Mouse (Mus musculus): ENCODE data around the gene Gm6763. TPM values are rescaled to one million over a fixed set of nuclear protein-coding genes. Genes with fewer than 3 reads are reported as not detected.
"Not testable (repeated sequence)": the region's sequence is repeated elsewhere in the genome, so short reads cannot be mapped to it uniquely, and the experiment has no call there.

Gm6763 gene
- total RNA-seq (2021) = not detected
- polyA plus RNA-seq (2012; rRNA removed) = not detected in 2 replicates
- long read RNA-seq = 0 reads

DNA sequence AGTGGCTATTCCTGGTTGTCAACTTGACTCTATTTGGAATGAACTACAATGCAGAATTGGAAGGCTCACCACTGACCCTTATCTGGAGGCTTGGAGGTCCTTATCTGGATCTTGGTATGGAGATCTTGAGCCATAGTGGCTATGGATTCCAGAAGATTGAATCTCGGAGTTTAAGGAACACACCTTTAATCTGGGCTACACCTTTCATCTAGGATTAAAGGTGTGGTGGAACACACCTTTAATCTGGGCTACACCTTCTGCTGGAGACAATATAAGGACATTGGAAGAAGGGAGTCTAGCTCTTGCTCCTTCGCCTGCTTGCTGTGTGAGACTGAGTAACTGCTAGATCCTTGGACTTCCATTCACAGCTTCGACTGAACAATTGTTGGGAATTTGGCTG, at the start of gene Gm6763:
TSS of gene Gm6763 (plus strand) at position 301 of the 400 bp plus-strand sequence.
- DNase-seq = not testable (repeated sequence)

DNA sequence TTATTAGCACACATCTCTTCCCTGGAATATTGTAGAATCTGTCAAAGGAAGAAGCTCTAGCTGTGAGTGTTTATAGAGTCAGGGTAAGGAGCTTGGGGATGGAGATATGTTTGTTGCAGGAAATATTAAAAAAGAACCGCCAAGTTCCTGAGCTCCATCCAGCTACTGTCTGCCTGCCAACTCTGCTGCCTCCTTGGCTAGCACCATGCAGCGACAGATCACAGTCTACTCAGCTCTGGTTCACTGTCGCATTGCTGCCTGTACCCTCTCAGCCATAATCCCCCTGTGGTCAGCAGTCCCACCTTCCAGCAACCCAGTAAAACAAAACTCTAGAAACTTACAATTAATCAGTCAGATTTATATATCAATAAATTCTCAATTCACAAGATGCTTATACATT, 41.3 kb upstream of the Gm6763 start:
- DNase-seq = no peak

DNA sequence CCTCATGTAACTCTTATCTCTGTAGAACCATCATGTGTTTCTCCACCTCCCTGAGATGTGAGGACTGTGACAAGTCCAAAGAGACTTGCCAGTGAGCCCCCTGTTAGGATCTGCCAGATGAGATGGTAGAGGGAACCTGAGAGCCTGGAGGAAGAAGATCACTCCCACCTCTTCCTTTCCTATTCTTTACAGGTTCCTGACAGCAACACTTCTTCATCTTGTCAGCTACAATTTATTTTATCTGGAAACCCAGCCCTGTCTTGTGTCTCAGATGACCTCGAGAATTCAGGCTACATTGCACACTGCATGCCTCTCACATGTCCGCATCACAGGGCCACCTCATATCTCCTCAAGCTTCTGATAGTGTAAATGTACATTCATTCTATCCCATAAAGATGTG, 33.0 kb upstream of the Gm6763 start:
- DNase-seq = no peak

DNA sequence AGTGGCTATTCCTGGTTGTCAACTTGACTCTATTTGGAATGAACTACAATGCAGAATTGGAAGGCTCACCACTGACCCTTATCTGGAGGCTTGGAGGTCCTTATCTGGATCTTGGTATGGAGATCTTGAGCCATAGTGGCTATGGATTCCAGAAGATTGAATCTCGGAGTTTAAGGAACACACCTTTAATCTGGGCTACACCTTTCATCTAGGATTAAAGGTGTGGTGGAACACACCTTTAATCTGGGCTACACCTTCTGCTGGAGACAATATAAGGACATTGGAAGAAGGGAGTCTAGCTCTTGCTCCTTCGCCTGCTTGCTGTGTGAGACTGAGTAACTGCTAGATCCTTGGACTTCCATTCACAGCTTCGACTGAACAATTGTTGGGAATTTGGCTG, 8.6 kb upstream of the Gm6763 start, which contains the start of gene Gm21293:
TSS of gene Gm21293 (plus strand) at position 301 of the 400 bp plus-strand sequence.
- DNase-seq = not testable (repeated sequence)

DNA sequence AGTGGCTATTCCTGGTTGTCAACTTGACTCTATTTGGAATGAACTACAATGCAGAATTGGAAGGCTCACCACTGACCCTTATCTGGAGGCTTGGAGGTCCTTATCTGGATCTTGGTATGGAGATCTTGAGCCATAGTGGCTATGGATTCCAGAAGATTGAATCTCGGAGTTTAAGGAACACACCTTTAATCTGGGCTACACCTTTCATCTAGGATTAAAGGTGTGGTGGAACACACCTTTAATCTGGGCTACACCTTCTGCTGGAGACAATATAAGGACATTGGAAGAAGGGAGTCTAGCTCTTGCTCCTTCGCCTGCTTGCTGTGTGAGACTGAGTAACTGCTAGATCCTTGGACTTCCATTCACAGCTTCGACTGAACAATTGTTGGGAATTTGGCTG, 8.4 kb downstream of the Gm6763 start, which contains the start of gene Gm8764:
TSS of gene Gm8764 (plus strand) at position 301 of the 400 bp plus-strand sequence.
- DNase-seq = not testable (repeated sequence)

DNA sequence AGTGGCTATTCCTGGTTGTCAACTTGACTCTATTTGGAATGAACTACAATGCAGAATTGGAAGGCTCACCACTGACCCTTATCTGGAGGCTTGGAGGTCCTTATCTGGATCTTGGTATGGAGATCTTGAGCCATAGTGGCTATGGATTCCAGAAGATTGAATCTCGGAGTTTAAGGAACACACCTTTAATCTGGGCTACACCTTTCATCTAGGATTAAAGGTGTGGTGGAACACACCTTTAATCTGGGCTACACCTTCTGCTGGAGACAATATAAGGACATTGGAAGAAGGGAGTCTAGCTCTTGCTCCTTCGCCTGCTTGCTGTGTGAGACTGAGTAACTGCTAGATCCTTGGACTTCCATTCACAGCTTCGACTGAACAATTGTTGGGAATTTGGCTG, 16.9 kb downstream of the Gm6763 start, which contains the start of gene Gm21304:
TSS of gene Gm21304 (plus strand) at position 301 of the 400 bp plus-strand sequence.
- DNase-seq = not testable (repeated sequence)

DNA sequence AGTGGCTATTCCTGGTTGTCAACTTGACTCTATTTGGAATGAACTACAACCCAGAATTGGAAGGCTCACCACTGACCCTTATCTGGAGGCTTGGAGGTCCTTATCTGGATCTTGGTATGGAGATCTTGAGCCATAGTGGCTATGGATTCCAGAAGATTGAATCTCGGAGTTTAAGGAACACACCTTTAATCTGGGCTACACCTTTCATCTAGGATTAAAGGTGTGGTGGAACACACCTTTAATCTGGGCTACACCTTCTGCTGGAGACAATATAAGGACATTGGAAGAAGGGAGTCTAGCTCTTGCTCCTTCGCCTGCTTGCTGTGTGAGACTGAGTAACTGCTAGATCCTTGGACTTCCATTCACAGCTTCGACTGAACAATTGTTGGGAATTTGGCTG, 25.4 kb downstream of the Gm6763 start, which contains the start of gene Gm21312:
TSS of gene Gm21312 (plus strand) at position 301 of the 400 bp plus-strand sequence.
- not testable (repeated sequence) for DNase-seq

DNA sequence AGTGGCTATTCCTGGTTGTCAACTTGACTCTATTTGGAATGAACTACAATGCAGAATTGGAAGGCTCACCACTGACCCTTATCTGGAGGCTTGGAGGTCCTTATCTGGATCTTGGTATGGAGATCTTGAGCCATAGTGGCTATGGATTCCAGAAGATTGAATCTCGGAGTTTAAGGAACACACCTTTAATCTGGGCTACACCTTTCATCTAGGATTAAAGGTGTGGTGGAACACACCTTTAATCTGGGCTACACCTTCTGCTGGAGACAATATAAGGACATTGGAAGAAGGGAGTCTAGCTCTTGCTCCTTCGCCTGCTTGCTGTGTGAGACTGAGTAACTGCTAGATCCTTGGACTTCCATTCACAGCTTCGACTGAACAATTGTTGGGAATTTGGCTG, 33.9 kb downstream of the Gm6763 start, which contains the start of gene Gm20765:
TSS of gene Gm20765 (plus strand) at position 301 of the 400 bp plus-strand sequence.
- DNase-seq = not testable (repeated sequence)

DNA sequence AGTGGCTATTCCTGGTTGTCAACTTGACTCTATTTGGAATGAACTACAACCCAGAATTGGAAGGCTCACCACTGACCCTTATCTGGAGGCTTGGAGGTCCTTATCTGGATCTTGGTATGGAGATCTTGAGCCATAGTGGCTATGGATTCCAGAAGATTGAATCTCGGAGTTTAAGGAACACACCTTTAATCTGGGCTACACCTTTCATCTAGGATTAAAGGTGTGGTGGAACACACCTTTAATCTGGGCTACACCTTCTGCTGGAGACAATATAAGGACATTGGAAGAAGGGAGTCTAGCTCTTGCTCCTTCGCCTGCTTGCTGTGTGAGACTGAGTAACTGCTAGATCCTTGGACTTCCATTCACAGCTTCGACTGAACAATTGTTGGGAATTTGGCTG, 42.4 kb downstream of the Gm6763 start, which contains the start of gene Gm4340:
TSS of gene Gm4340 (plus strand) at position 301 of the 400 bp plus-strand sequence.
- not testable (repeated sequence) for DNase-seq

Other genes starting within 250 kb of the Gm6763 start
- gene Gm21293, start 8.5 kb upstream of the Gm6763 start, total RNA-seq (2021) = not detected
- gene Gm21293, start 8.5 kb upstream of the Gm6763 start, polyA plus RNA-seq (2012; rRNA removed) = not detected in 2 replicates
- gene Gm8764, start 8.5 kb downstream of the Gm6763 start, total RNA-seq (2021) = not detected
- not detected in 2 replicates for gene Gm8764, start 8.5 kb downstream of the Gm6763 start, polyA plus RNA-seq (2012; rRNA removed)
- gene Gm21304, start 17.0 kb downstream of the Gm6763 start, total RNA-seq (2021) = not detected
- gene Gm21304, start 17.0 kb downstream of the Gm6763 start, polyA plus RNA-seq (2012; rRNA removed) = not detected in 2 replicates
- not detected for gene Gm21312, start 25.5 kb downstream of the Gm6763 start, total RNA-seq (2021)
- not detected in 2 replicates for gene Gm21312, start 25.5 kb downstream of the Gm6763 start, polyA plus RNA-seq (2012; rRNA removed)
- gene Gm20765, start 34.0 kb downstream of the Gm6763 start, total RNA-seq (2021) = not detected
- not detected in 2 replicates for gene Gm20765, start 34.0 kb downstream of the Gm6763 start, polyA plus RNA-seq (2012; rRNA removed)
- not detected for gene Gm4340, start 42.5 kb downstream of the Gm6763 start, total RNA-seq (2021)
- gene Gm4340, start 42.5 kb downstream of the Gm6763 start, polyA plus RNA-seq (2012; rRNA removed) = not detected in 2 replicates